Mouse (Mus musculus): ENCODE measurements around the gene Runx2.

GRCm38 (mm10) chr17:44738121-44738637, 76.4 kb downstream of the Runx2 start:
- TF ChIP-seq CTCF (IDR thresholded peaks at IDR 0.05; ENCODE audit: low read depth, low read length) (no peak), POLR2A (IDR thresholded peaks at IDR 0.05; ENCODE audit: borderline replicate concordance, low read depth, low read length) (no peak)

Data from bone marrow macrophage, adult 2 months (primary cell).